Mouse (Mus musculus) right cerebral cortex, postnatal 25 days (tissue): ENCODE measurements at regions not wholly inside any gene's neighbourhood (a gene's known extent, or its start where the extent isn't known, plus 50 kb on each side); places are given as distances from the start of the nearest gene placed in this dataset.

ENCODE experiments used
- DNase-seq: peaks from one replicate; pipeline ENCODE4 v3.0.0; 2022

DNA sequence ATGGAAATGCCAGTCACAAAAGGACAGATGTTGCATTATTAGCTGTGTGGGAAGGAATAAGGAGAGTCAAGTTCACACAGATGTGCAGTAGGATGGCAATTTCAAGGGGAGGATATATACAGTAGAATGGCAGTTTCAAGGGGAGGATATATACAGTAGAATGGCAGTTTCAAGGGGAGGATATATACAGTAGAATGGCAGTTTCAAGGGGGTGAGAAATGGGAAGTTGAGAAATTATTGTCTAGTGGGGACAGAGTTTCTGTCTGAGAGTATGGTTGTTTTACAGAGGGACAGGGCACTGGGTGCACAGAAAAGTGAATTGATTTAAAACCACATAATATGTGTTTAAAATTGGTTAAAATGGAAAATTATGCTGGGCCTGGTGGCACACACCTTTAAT is 54.8 kb upstream of the Scel start:
- DNase-seq: no peak

DNA sequence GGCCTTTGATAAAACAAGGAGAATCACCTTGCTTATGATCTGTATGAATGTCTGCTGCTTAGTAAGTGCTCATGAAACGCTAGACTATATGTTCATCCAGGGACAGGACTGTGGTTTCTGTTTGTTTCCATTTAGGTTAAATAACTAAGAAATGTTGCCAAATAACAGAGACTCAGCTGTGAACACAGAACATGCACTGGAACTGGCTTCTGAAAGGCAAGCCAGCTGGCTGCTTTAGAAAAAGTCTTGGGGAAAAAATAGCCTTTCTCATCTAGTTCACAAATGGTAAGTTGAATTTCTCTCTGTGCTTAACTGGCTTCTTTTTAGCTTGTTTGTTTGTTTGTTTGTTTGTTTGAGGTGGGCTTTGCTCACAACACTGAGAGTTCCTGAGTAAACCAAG is 57.0 kb upstream of the Scel start:
- DNase-seq: no peak

DNA sequence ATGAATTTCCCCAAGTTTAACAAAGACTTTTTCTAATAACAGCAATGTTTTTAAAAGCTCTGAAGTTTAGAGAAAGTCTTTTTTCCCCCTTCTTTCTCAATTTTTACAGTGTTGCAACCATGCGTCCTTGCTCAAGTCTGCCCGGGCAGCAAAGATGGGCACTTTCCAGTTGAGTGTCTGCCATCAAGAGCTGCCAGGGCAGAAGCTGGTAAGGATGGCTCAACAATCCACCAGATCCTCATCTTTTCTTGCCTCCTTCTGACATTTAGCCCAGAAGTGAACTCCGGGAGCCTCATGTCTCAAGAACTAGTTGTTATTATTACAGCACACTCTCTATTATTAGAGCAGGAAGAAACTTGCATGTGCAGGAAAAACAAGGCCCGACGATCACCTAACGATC is 62.4 kb upstream of the Scel start:
- no peak for DNase-seq

DNA sequence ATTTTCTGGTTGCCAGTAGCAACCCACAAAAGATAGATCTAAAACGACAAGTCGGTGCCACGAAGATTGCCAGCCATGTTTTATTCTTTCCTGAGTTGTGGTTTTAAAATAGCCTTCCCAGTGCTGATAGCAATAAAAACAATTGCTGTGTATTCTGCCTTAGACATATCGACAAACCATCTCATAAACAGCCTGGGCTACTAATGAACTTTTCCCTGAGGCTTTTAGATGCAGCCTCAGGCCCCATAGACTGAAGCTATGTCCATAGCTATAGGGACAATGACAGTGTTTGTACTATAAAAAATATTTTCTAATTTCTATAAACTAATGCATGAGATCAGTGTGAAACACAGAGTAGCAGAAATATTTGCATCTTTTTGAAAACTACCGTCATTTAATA is 63.7 kb upstream of the Scel start:
- DNase-seq: no peak

DNA sequence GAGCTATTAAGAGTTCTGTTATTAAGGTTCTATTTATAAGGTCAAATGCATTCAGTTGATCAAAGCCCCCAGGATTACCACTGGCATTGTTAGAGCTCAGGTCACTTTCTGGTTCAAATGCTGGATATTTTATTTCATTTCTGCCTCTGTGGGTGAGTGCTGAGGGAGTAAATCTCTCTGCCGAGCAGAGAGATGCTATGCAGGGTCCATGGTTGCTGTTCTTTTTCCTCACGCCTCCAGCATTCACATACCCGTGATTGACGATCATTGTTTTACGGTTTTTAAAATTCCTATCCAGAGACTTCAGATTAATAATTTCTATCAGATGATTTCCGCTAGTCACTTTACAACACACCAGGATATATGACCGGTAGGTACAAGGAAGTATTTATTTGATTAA is 64.1 kb upstream of the Scel start:
- DNase-seq: no peak

DNA sequence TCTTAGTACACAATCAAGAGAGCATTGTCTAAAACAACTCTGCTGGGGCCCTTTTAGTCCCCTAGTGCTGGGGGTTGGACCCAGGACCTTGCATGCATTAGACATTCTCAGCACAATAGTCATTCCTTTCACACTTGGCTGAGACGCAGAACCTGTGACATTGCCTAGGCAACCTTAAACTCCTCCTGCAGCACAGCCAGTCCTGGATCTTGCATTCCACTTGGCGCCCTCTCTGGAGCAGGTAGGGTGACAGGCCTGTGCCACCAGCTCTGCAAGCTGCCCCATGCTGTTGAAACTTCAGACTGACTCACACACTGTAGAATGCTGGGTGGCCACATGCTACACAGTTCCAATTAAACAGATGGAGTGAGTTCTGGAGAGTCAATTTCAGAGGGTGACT is 66.5 kb upstream of the Scel start:
- DNase-seq: no peak

DNA sequence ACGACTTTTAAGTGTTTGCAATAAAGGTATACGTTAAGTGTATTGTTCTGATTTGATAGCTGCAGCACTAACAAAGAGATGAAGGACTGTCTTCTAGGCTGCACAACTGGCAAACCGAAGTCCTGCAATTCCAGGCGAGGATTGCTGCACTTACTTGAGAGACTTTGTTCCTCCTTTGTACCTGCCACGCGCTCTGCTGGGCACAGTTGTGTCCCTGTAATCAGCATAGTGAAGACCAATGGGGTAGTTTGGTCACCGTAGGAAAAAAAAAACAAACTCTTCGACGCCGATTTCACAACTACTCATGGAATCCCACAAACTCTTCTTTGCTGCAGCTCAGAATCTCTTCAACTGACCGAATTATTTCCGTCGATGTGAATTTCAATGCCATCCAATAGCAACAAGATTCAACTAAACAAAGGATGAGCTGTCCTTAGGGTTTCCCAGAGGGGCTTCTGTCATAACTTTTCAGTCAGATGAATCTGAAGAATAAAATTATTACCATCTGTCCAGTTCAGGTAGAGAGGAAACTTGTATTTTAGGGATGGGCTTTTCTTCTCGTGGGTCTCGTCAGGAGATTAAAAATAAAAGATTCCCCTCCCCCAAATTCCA is 71.6 kb upstream of the Scel start:
- DNase-seq: no peak

DNA sequence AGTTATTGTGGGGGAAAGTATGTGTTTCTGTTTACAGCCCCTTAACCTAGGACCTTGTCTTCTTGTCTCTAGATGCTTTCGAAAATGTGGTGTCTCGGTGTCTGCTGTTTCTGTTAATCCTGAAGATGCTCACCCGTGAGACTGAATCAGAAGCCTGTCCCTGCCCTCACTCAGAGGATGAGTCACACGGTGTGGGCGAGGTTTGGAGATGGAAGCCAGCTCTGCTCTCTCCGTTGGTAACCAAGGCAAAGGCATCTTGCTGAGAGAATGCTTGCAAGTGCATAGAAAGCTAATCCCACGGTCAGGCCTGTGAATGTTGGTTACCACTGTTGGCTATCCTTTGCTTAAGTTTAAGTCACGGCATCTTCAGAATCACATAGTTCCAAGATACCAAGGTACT is 72.9 kb upstream of the Scel start:
- DNase-seq: peak; percentile 64

DNA sequence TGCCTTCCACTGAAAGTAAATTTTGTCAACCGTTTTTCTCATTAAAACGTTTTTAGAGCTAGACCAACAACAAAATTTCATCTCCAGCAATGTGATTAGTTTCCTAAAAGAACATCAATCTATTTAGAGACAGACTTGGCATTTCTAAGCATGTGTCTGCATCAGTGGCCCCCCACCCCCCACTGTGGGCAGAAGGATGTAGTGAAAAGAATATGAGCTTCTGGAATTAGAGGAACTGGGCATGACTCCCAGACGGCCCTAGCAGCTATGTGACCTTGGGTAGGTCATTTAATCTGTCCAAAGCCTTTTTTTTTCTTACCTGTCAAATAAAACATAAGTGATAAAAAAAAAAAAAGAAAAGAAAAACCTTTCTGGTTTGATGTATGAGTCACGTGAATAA is 78.9 kb upstream of the Scel start:
- DNase-seq: no peak

DNA sequence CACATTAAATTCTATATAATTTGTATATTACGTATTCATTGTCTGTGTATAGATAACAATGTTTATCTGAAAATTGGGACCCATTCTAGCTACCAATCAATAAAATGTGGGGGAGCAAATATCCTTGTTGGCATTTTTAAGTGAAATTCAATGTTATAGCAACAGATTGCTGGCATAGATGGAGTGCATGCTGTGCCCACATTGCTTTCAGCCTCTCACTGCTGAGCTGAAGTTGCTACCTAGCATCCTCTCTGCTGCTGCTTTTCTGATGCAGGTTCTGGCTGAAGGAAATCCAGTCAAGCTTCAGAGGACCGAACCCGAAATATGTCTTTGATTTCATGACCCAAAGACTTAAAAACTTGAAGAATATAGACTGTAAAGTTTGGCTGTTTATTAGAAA is 80.0 kb upstream of the Scel start:
- DNase-seq: no peak

DNA sequence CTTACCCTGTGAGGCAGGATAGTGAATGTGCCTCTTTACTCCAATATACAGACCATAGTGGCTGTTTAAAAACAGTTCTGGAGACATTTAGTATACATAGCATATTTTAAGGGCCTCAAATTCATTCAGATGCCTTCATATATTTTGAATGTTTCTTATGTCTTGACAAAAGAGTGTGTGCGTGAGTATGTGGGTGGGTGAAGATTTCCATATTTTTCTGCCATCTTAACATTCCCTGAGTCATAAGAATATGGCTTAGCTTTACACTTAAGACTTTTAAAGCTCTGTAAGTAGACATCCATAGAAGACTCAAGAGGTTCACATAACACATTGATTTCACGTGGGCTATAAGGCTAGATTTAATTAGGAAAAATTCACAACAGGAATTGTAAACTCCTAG is 81.3 kb upstream of the Mycbp2 start:
- DNase-seq: no peak

DNA sequence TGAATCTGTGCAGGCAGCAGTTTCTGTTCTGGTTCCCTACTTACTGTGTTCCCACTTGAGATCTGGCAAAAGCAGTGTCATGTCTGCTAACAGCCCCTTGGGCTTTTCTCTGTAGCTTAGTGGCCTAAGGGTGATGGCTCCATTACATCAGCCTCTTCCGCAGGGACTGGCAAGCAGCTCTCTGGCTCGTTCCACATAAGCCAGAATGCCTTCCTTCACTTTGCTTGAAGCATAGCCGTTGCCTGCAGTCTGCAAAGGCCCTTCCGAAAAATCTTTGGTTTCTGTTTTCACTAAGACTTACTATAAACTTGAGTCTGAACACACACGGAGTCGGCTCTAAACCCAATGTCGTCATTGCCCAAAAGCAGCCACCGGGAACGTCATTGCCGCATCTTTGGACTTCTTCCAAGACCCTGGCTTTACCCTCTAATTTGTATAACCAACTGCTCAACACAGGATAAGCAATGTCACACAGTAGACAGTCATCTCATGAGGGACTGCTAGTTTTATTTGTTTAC is 74.8 kb upstream of the Mycbp2 start:
- DNase-seq: no peak

DNA sequence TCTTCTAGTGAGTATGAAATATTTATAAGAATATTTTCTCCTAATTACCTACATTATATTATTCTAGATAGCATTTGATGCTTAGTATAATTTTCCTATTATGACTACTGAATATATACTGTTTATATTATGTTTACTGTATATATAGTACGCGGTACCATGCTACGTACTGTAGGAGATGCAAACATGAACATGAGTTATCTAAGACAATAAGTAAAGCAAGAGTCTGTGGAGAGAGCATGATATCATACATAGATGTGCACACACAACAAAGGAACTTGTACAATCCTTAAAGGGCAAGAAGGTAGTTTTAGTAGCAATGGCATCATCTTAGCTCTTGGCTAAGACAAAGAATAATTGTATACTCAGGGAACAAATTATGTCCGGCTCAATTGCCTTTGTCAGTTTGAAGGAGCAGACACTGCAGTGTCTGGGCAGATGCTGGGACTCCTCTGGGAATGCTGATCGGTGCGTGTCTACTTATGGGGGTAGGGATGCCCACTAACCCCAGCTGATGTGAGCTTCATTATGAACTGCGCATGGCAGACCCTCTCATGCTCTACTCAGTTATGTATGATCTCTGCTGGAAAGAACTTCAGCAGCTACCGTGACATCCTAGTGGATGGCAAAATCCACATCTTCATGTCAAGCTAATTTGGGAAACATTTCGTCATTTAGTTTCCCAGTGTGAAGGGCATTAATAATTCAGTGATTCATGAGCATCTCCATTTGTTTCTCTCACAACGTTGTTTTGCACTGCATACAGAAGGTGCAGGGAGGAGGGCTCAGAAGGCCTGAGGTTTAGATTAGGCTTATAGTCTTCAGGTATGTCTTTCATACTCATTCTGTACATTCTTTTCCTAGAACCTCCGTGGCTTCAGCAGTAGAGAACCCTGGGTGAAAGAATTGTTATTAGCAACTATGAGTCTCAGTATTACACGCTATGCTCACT is 70.8 kb upstream of the Mycbp2 start:
- no peak for DNase-seq

DNA sequence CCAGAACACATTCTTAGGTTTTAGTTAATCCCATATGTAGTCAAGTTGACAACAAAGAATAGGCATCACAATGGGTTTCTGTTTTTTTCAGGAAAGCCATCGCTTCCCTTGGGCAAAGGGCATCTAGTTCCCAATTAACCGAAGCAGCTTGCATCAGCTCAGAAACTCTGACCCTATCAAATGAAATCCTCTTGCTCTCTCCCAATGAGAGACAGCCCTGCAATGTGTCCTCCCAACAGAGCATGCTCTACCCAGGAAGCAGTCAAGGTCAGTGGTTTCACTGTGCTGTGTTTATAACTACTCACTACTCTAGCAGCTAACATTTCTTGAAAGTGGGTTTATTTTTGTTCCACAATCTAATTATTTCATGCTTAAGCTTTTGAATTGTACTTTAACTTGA is 58.0 kb upstream of the Mycbp2 start:
- no peak for DNase-seq

DNA sequence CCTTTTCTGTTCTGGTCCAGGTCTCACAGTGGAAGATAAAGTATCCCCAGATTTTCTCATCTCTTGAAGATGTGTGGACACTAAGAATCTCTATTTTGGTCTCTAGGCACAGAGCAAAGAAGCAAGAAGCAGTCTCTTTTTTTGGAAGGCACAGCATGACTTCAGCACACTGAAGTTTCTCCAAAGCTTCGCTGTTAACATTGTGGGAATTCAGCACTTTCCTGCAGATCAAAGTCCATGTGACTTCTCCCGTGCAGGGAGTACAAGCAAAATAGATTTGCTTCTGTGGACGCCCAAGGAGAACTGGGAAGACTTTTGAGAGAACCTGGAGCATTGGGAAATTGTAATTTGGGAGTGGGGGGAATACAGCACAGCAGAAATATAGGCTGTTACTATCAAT is 56.4 kb upstream of the Mycbp2 start:
- no peak for DNase-seq

DNA sequence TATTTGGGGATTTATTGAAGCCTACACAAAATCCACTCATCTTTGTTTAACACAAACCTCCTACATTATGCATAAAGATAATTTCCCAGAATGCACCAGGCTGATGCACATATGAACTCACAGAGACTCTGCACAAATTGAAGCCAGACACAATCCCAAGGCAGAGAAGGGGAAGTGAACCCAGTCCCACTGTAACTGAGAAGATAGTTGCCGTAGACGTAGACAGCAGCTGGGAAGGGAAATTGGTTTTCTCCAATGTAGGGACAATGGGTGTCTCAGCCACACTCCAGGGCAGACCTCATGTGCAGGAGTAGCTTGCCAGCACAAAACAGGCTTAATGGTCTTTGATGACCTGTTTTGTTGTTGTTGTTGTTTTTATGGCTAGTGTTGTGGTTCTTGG is 55.4 kb upstream of the Mycbp2 start:
- DNase-seq: no peak

DNA sequence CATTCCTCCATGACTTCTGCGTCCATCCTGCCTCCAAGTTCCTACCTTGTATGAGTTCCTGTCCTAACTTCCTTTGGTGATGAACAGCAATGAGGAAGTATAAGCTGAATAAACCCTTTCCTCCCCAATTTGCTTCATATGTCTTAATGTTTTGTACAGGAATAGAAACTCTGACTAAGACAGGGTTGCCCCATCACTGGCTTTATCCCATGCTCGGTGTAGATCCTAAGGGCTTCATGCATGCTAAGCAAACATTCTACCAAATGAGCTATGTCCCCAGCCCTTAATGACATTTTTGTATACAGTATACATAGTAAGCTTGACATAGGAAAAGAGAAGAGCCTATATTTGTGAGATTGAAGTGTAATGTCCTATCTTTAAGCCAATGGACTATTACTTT is 54.7 kb upstream of the Mycbp2 start:
- DNase-seq: no peak

DNA sequence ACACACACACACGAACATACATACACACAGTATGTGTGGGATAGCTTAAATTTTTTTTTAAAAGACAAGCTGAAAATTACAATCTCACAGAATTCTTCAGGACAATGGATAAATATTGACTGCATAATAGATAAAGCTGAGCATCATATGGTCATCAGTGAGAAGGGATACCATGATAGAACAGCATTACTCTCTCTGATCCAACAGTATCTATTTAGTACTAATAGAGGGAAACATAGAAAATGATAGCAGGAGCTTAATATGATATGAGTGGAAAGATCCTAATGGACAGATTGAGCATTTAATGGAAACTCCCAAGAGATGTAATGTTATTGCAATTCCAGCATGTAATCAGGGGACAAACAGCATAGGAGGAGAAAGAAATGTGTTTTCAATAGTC is 51.8 kb upstream of the Mycbp2 start:
- DNase-seq: no peak
